Mouse (Mus musculus) hematopoietic stem cell, adult 5-6 weeks (primary cell): ENCODE data around the gene P4ha3. TPM values are rescaled to one million over a fixed set of nuclear protein-coding genes. Genes with fewer than 3 reads are reported as not detected.
A peak's percentile ranks its signal among the peaks of the same experiment; 100 is the strongest.

Experiments
- ATAC-seq, 2 experiments: fragments of 125-278 bp in 1 of 2; replicated peaks in 1 of 2; 2 replicates each; pipeline ENCODE4 v1.8.0; 2016 to 2017; ENCODE audit warnings: inconsistent platforms in 2 of 2, mild to moderate bottlenecking in 2 of 2, moderate number of reproducible peaks in 2 of 2, low read depth in 1 of 2, moderate TSS enrichment in 1 of 2; ENCODE audit not compliant: low FRiP score in 2 of 2, poor library complexity in 2 of 2, severe bottlenecking in 2 of 2, insufficient read depth in 1 of 2, low TSS enrichment in 1 of 2
- total RNA-seq: library from RNA; stranded (forward); fragments of 172-1452, 232-1000 nt; gene quantifications from 2 replicates; pipeline ENCODE4 v1.2.3, GENCODE M21; 2017

Gene P4ha3
- not detected in 2 replicates for total RNA-seq

DNA sequence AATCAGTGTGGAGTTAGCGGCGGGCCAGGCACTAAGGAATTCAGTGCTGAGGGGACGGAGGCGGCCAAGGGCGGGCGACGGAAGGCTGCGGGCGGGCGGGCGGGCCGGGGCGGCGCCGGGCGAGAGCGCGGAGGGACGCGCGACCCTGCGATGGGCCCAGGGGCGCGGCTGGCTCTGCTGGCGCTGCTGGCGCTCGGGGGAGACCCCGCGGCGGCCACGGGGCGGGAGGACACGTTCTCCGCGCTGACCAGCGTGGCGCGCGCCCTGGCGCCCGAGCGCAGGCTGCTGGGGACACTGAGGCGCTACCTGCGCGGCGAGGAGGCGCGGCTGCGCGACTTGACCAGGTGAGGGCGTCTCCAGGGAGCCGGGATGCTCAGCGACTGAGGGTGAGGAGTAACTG lies at the start of gene P4ha3:
P4ha3 (plus strand) TSS at position 138 of the 400 bp plus-strand sequence.
- ATAC-seq, result no peak

DNA sequence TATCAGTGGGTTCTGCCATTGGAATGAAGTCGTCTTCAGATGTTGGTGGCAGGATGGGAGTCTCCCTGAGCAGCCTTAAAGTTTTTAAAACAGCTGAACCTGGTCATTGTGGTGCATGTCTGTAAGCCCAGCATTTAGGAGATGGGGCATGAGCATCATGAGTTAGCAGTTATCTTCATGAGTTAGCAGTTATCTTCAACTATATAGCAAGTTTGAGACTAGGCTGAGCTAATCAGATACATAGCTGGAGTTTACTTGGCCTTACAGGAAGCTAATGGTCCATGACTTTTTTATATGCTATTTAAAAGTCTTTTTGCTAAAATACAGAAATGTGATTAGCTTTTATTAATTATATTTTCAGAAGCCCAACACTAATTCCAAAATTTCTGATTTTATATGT lies 47.0 kb upstream of the P4ha3 start:
- ATAC-seq, result no peak

DNA sequence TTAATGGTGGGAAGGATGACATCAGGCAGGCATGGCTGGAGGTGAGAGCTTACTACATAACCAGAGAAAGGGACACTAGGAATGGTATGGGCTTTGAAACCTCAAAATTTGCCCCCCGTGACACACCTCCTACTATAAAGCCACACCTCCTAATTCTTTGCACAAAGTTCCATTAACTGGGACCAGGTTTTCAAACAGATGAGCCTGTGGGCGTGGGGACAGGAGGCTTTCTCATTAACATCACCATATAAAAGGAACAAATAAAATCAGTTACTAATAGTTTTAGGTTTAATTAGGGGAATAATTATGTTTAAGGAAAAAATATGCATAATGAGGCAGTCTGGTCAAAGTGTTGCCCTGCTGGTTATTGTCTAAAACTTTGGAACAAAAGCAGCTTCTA lies 44.7 kb upstream of the P4ha3 start:
- ATAC-seq, result no peak

DNA sequence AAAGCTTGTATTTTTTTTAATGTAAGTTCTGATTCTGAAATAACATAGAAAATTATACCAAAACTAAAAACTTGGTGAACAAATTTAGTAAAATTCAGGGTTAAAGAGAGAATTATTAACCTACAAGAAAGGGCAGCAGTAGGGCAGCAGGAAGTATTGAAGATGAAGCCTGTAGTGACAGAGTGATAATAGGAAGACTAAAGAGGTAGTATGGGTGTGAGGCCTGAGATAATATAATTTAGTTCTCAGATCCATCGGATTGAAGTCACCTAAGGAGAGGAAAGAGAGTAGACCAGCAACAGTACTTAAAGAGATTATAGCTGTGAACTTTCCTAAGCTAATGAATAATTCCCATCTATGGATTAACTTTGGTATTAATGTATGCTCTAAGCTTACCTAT lies 42.3 kb upstream of the P4ha3 start:
- ATAC-seq, result no peak

DNA sequence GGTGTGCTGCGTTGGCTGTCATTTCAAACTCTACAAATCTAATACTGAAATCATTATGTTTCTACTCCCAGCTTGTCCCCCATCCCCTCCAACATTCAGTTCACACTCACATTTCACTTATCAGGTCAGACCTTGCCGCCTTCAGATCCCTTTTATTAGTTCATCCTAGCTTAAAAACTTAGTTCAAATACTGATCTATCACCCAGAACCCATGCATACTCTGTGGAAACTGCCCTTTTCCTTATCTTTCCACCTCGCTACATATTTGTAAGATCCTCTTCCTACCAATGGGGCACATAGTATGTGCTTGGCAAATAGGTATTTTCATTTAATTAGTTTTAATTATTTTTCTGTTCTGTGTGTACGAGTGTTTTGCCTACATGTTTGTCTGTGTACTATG lies 41.1 kb upstream of the P4ha3 start:
- ATAC-seq, result no peak

DNA sequence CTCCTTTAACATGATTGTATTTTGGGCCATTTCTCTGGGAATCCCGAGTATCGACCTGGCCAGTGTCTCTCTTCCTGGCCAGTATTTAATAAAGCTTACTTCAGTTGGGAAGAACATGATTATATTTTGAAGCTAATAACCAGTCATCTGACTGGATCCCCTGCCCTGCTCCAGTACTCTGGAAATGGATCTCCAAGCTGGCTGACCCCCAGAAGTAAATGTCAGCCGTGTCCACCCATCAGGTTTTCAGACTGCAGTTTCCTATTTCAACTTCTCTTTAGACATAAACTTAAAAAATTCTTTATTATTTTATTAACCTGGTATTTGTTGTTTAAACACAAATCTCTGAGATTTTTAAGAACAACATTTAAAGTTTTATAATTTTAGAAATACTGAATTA lies 40.1 kb upstream of the P4ha3 start:
- ATAC-seq, result no peak

DNA sequence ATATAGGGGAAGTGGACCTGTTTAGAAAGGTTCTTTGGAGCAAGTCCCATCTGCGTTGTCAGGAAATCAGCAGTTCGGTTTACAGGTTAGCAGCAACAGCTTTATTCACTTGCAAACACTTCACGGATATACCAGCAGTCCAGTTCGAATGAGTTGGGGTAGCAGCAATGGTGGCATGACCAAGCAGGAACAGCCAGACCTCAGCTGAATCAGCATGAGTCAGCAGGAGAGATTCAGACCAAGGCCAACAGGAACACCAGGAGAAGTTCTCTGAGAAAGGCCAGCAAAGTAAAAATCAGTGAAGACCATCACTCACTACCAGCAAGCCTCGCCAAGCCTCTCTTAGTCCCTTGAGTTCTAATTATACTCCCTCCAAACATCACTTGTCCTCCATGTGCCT lies 34.7 kb upstream of the P4ha3 start:
- ATAC-seq, result no peak

DNA sequence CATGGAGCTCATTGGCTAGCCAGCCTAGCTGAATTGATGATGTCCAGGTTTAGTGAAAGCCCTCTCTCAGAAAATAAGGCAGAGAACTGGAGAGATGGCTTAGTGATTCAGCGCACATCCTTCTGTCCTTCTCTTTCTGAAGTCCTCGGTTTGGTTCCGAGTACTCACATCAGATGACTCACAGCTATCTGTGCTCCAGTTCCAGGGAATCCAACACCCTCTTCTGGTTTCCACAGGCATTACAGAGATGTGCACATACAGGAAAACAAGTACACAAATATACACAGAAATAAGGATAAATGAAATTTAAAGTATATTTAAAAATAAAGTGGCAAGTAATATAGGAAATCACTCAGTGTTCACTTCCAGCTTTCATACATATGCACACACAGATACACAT lies 23.0 kb upstream of the P4ha3 start:
- no peak for ATAC-seq

DNA sequence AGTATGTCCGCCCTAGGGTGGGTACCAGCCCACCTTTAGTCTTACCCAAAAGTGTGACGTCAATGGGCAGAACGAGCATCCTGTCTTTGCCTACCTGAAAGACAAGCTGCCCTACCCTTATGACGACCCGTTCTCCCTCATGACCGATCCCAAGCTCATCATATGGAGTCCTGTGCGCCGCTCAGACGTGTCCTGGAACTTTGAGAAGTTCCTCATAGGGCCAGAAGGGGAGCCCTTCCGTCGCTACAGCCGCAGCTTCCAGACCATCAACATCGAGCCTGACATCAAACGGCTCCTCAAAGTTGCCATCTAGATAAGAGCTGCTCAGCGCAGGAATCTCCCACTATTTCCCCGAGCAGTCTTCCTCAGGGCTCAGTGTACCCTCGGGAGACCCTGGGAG lies 20.4 kb upstream of the P4ha3 start:
- peak; percentile 42 to 56; a peak in 2 of 4 replicates for ATAC-seq

DNA sequence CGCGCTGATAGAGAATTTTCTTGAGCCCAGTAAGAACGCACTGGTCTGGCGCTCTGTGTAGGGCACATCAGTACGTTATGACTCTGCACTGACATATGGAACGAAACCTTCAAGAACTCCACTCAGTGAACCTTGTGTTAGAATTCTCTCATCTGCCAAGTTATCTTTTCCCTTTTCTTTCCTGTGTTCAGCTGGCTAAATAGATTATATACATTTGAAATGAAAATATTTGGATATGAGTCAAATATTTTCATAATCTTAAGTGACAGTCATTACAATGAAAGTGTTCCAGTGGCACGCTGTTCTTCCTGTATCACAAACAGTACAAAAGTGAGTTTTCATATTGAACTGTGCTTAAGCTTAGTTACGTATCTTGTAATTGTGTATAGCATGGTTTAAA lies 13.0 kb upstream of the P4ha3 start:
- no peak for ATAC-seq

DNA sequence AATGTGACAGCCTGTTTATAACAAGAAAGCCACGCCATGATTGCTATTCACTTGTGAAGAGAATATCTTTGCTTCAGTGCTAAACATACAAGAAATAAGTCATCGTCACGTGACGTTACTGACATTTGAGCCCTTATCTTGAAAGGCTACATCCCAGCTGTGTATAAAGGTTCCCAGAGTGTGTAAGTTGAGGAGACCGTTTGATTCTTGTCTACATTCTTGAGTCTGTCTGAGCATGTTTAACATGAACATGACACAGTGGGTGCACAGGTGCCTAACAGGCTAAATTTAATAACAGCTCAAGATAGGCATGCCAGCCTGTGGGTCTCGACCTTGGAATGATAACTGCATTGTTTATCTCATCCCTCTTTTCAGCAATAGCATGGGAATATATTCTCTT lies 10.8 kb upstream of the P4ha3 start:
- no peak for ATAC-seq

DNA sequence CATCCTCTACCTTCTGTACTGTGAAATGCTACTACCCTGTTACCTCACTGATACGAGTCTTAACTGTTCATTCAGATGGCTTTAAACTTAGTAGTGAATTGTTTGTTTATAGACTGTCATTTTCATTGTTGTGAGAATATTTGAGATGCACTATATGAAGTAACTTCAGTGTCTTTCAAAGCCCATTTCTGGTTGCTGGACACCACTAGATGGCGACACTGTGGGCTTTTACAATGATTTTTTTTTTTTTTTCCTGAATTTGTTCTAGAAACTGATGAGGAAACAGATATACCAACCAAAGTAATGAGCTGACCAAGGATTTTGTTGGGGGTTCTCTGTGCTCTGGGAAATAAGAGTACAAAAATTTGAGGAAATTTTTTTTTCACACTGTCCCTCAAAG lies 8.9 kb upstream of the P4ha3 start:
- ATAC-seq, result no peak

DNA sequence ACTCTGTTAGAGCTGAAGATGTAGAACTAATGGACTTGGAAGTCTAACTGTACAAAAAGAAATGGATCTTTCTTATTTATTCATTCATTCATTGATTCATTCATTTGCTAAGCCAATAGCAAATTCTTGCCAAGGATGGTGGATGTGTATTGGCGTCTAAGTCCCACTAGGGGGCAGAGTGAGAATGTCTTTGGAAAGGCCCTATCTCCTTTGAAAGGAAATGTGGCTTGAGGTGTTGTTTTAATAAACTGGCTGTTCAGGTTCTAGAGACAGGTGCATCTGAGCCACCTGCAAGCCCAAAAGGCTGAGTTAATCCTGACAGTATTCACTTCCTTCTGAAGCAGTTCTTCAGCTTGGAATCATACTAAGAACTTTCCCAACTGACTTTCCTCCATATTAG lies 5.5 kb upstream of the P4ha3 start:
- peak; percentile 42 to 53; a peak in 2 of 4 replicates for ATAC-seq

DNA sequence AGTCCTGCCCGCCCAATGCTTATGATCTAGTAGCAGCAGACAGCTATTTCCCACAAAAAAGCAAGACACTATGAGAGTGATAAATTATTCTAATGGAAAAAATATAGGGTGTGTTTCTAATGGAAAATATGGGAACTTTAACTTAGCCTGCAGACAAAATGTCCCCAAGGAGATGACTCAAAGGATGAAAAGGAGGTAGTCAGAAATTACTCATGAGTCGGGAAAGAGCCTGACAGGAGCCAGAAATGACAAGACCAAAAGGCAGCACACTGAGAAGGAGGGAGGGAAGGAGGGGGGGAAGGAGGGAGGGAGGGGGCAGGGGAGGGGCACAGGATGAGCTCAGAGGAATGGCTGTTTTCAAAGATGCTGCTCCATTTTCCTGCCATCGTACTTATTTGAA lies 3.7 kb upstream of the P4ha3 start:
- ATAC-seq, result no peak

DNA sequence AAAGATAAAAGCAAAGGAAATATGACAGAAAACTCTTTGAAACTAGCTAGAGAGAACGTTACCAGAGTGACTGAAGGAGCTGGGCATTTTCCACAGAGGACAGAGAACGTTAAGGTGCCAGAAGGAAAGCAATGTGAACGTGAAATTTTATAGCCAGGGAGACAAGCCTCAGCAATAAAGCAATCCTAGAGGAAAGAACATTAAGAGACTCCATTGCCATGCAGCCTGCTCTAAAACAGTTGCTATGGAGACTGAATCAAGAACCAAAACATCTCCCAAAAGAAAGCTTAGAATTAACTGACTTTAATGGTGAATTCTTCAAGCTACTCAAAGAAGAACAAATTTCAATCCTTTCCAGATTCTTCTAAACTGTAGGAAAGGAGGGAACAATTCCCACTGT lies 2.0 kb upstream of the P4ha3 start:
- no peak for ATAC-seq

DNA sequence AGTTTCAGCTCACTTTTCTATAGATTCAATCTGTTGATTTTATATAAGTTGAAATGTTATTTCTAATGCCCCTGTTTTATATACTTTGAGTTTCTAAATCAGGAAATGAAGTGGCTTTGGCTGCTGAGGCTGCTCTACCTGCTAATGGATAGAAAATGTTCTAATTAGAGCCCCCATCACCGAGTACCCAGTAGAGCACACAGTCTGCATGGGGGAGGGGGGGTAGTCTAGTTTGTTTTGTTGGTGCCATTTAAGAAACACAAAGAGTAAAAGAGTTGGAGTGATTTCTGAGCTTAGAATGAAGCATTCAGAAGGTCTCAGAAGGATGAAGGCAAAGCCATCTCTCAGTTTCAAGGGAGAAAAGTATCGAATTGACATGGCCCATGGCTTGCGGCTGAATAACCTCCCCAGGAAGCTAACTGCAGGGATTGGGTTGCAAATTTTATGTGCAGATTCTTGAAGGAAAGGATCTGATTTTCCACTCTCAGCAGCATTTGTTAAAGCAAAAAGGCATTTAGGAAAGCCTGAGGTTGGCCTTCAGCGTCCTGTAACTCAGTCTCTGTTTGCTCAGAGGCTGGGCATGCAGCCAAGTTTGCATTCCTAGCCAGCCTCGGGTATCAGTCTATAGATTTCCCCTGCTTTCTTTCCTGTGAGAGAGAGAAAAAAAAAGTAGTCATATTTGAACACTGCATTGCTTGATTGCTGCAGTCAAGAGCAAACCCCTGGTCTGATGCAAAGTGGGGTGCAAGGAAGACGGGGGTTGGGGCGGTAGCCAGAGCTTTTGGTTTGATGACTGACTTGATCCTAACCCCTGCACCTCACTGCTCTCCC lies 2.6 kb downstream of the P4ha3 start:
- ATAC-seq, result no peak

DNA sequence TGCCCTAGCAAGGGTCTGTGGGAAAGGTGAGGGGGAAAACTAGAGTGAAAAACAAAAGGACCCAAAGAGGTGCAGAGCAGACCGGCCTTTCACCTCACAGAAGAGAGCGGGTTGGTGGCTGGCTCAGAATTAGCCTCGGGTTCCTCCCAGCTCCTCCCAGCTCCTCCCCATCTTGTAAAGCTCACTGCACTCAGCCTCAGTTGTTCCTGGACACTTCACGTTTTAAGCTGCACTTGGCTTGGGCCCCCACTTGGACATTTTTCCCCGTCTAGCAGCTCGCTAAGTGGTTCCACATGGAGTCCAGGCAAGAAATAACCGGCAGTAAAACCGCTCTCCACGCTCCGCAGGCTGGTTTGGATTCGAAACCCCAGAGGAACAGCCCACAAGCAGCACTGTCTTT lies 3.3 kb downstream of the P4ha3 start:
- ATAC-seq, result no peak

DNA sequence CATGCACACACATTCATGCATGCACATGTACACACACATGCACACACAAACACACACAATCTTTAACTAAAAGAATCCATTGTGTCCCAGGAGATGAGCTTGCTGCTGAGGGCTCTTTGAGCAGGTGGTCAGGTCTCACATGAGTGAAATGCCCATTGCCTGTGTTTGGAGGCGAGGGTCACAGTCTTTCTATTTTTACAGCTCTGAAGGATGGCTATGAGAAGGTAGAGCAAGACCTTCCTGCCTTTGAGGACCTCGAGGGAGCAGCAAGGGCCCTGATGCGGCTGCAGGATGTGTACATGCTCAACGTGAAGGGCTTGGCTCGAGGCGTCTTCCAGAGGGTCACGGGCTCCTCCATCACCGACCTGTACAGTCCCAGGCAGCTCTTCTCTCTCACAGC lies 8.2 kb downstream of the P4ha3 start:
- ATAC-seq, result no peak

DNA sequence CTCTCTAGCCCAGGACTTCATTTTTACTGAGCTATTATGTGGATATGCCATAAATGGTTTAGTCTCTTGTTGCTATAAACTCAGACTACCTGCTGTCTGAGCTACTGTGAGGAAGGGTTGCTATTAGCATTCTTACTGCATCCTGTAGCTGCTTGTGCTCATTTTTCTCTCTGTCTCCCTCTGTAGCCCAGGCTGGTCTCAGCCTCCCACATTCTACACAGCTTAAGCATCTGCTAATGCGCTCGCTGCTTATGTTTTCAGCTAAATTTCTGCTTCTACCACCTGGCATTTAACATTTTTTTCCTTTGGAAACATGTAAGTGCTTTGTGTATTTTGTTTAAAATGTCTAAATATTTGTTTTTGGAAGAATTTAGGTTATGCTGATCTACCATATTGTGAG lies 10.4 kb downstream of the P4ha3 start:
- no peak for ATAC-seq
